Mouse (Mus musculus): Measurements from ENCODE around the gene Prrt1.

Gene Prrt1

GRCm38 (mm10) chr17:34591994-34592375 is 37.3 kb upstream of the Prrt1 start:
- no peak for TF ChIP-seq GATA4 (IDR thresholded peaks at IDR 0.05; ENCODE audit: insufficient replicate concordance, low read length)

- TF ChIP-seq GATA4 (IDR thresholded peaks at IDR 0.05; ENCODE audit: insufficient replicate concordance, low read length): no peak
Observed at GRCm38 (mm10) chr17:34592581-34593549, 36.5 kb upstream of the Prrt1 start.

GRCm38 (mm10) chr17:34593752-34594525 is 35.4 kb upstream of the Prrt1 start:
- no peak for TF ChIP-seq GATA4 (IDR thresholded peaks at IDR 0.05; ENCODE audit: insufficient replicate concordance, low read length)

- no peak for TF ChIP-seq GATA4 (IDR thresholded peaks at IDR 0.05; ENCODE audit: insufficient replicate concordance, low read length)
Observed at GRCm38 (mm10) chr17:34596098-34596497, 33.2 kb upstream of the Prrt1 start.

- no peak for TF ChIP-seq GATA4 (IDR thresholded peaks at IDR 0.05; ENCODE audit: insufficient replicate concordance, low read length)
Observed at GRCm38 (mm10) chr17:34597566-34598095, 31.7 kb upstream of the Prrt1 start, which contains the start of gene Ager. Ager (plus strand) TSS chr17:34597862.

GRCm38 (mm10) chr17:34599891-34600290 is 29.4 kb upstream of the Prrt1 start:
- TF ChIP-seq GATA4 (IDR thresholded peaks at IDR 0.05; ENCODE audit: insufficient replicate concordance, low read length): no peak

GRCm38 (mm10) chr17:34601796-34602195 is 27.5 kb upstream of the Prrt1 start:
- no peak for TF ChIP-seq GATA4 (IDR thresholded peaks at IDR 0.05; ENCODE audit: insufficient replicate concordance, low read length)

- TF ChIP-seq GATA4 (IDR thresholded peaks at IDR 0.05; ENCODE audit: insufficient replicate concordance, low read length): no peak
Observed at GRCm38 (mm10) chr17:34603375-34604060, 25.8 kb upstream of the Prrt1 start, which contains the start of gene Rnf5. Rnf5 (minus strand) TSS chr17:34603690.

GRCm38 (mm10) chr17:34604061-34604508 is 25.2 kb upstream of the Prrt1 start, which contains the start of gene Agpat1:
Agpat1 (plus strand) TSS chr17:34604262.
- TF ChIP-seq GATA4 (IDR thresholded peaks at IDR 0.05; ENCODE audit: insufficient replicate concordance, low read length): peak; percentile 50; the same call in 1 of the 2 replicates

GRCm38 (mm10) chr17:34604511-34605237 is 24.7 kb upstream of the Prrt1 start:
- TF ChIP-seq GATA4 (IDR thresholded peaks at IDR 0.05; ENCODE audit: insufficient replicate concordance, low read length): no peak

GRCm38 (mm10) chr17:34605609-34606008 is 23.7 kb upstream of the Prrt1 start:
- TF ChIP-seq GATA4 (IDR thresholded peaks at IDR 0.05; ENCODE audit: insufficient replicate concordance, low read length): peak; percentile 90; the same call in 1 of the 2 replicates

- TF ChIP-seq GATA4 (IDR thresholded peaks at IDR 0.05; ENCODE audit: insufficient replicate concordance, low read length): no peak
Observed at GRCm38 (mm10) chr17:34606186-34607039, 22.9 kb upstream of the Prrt1 start.

GRCm38 (mm10) chr17:34607997-34608396 is 21.3 kb upstream of the Prrt1 start:
- TF ChIP-seq GATA4 (IDR thresholded peaks at IDR 0.05; ENCODE audit: insufficient replicate concordance, low read length): no peak
